In genomic region chr6:112957583-112958280, GRCm38 (mm10) we compare ENCODE assay signal across 13 mouse cellular contexts. TPM values are rescaled to one million over a fixed set of nuclear protein-coding genes. Genes with fewer than 3 reads are reported as not detected.
DNase-seq lines count a peak whose midpoint lies in the region; ATAC-seq lines count a peak whose summit lies in the region.
"Had no signal": no experiment of that assay in that cellular context is flagged by ENCODE, and none has a peak within 500 bp of the region (broad histone marks: within the 10 kb centered on the region; RNA-seq: fewer than 3 reads in every experiment).

No protein-coding gene starts in this region.

- 28% methylated on average over 11 of the region's 11 CpGs for WGBS in embryonic facial prominence, embryonic 14.5 days
- WGBS in limb, embryonic 10.5 days: 46% methylated on average over 11 of the region's 11 CpGs
- 23% methylated on average over 11 of the region's 11 CpGs for WGBS in neural tube, embryonic 12.5 days

- no peak for ATAC-seq in megakaryocyte, adult 5-6 weeks (ENCODE audit: poor library complexity, severe bottlenecking)
- ATAC-seq in embryonic facial prominence, embryonic 14.5 days (ENCODE audit: low read depth): peak; percentile 82
- ATAC-seq in neural tube, embryonic 12.5 days (ENCODE audit: low FRiP score, low read depth): peak; percentile 74
- ATAC-seq: liver, postnatal 0 days had no signal

- H3K27ac ChIP-seq in embryonic facial prominence, embryonic 14.5 days (replicated peaks; ENCODE audit: low read depth, low read length): peak overlapping the region; percentile 41
- H3K27ac ChIP-seq in limb, embryonic 10.5 days: peak overlapping the region; percentile 67
- no peak overlapping the region for H3K27ac ChIP-seq in neural tube, embryonic 12.5 days
- H3K27ac ChIP-seq: left cerebral cortex, adult 2 months had no signal

- peak; percentile 79 for DNase-seq in embryonic facial prominence, embryonic 14.5 days (ENCODE audit: low spot score)
- peak; percentile 69 for DNase-seq in limb, embryonic 10.5 days (ENCODE audit: low spot score)
- no peak for DNase-seq in testis, postnatal 10 days (ENCODE audit: low spot score)
- DNase-seq in ovary, postnatal 36 days (ENCODE audit: low spot score): no peak
- no peak for DNase-seq in left cerebral cortex, postnatal 14 days (ENCODE audit: low spot score in 2 of 2)
- DNase-seq: gastrocnemius, postnatal 36 days; heart, postnatal 4 days; liver, postnatal 0 days; thymus, postnatal 4 days had no signal

- H3K27me3 ChIP-seq in megakaryocyte, embryonic 14.5 days (replicated peaks): no peaks in the 10 kb centered on the region
- no peaks in the 10 kb centered on the region for H3K27me3 ChIP-seq in embryonic facial prominence, embryonic 14.5 days (replicated peaks; ENCODE audit: control insufficient read depth, insufficient read depth, low read length)
- no peaks in the 10 kb centered on the region for H3K27me3 ChIP-seq in limb, embryonic 10.5 days (ENCODE audit: low read depth, poor library complexity, severe bottlenecking)
- H3K27me3 ChIP-seq in neural tube, embryonic 12.5 days (replicated peaks): no peaks in the 10 kb centered on the region

- H3K4me1 ChIP-seq in megakaryocyte, embryonic 14.5 days: peaks cover 64% of the 10 kb centered on the region
- peaks cover 23% of the 10 kb centered on the region for H3K4me1 ChIP-seq in embryonic facial prominence, embryonic 14.5 days (ENCODE audit: control insufficient read depth, insufficient read depth, low read length)
- H3K4me1 ChIP-seq in limb, embryonic 10.5 days: peaks cover 34% of the 10 kb centered on the region
- peaks cover 15% of the 10 kb centered on the region for H3K4me1 ChIP-seq in neural tube, embryonic 12.5 days

- H3K4me2 ChIP-seq in embryonic facial prominence, embryonic 14.5 days (ENCODE audit: low read depth, low read length): peak overlapping the region; percentile 26
- H3K4me2 ChIP-seq in neural tube, embryonic 12.5 days (replicated peaks): 0 out of 2 replicates have a peak overlapping the region, but pooled peaks have one; percentile 23

- peaks cover 11% of the 10 kb centered on the region for H3K36me3 ChIP-seq in megakaryocyte, embryonic 14.5 days (replicated peaks; ENCODE audit: low read length)
- H3K36me3 ChIP-seq in embryonic facial prominence, embryonic 14.5 days (ENCODE audit: control insufficient read depth, insufficient read depth, low read length): no peaks in the 10 kb centered on the region
- no peaks in the 10 kb centered on the region for H3K36me3 ChIP-seq in limb, embryonic 10.5 days
- H3K36me3 ChIP-seq in neural tube, embryonic 12.5 days: no peaks in the 10 kb centered on the region

- intact Hi-C loops in left cerebral cortex, postnatal 14 days (cut with DNase I): no loop called here

- H3K4me3 ChIP-seq in megakaryocyte, embryonic 14.5 days (replicated peaks): peak overlapping the region; percentile 28
- 0 out of 2 replicates have a peak overlapping the region, but pooled peaks have one; percentile 2 for H3K4me3 ChIP-seq in embryonic facial prominence, embryonic 14.5 days (ENCODE audit: low read depth, low read length)
- H3K4me3 ChIP-seq in limb, embryonic 10.5 days: no peak overlapping the region
- no peak overlapping the region for H3K4me3 ChIP-seq in neural tube, embryonic 12.5 days
- H3K4me3 ChIP-seq: left cerebral cortex, adult 2 months had no signal

- no peak overlapping the region for H3K9ac ChIP-seq in embryonic facial prominence, embryonic 14.5 days (ENCODE audit: low read depth, low read length)
- H3K9ac ChIP-seq in neural tube, embryonic 12.5 days: no peak overlapping the region
- H3K9ac ChIP-seq: liver, postnatal 0 days had no signal

- H3K9me3 ChIP-seq in megakaryocyte, embryonic 14.5 days: peaks cover 12% of the 10 kb centered on the region
- H3K9me3 ChIP-seq in embryonic facial prominence, embryonic 14.5 days (ENCODE audit: control insufficient read depth, low read length): peaks cover 4% of the 10 kb centered on the region; the same call in 1 of the 2 replicates
- 0 out of 2 replicates have a peak, but pooled peaks cover 2% of the 10 kb centered on the region for H3K9me3 ChIP-seq in limb, embryonic 10.5 days (replicated peaks)
- H3K9me3 ChIP-seq in neural tube, embryonic 12.5 days: no peaks in the 10 kb centered on the region

RNA-seq across cellular contexts. Expression of gene Srgap3, which starts 10.7 kb away (rescaled TPM):
- polyA plus RNA-seq in megakaryocyte, embryonic 14.5 days (2012; ENCODE audit: insufficient read depth, low replicate concordance): 8.3 and 10.8 TPM in 2 replicates
- 3.5 and 6.1 TPM in 2 replicates for total RNA-seq in megakaryocyte, adult 5-6 weeks (2015)
- total RNA-seq in megakaryocyte, adult 5-6 weeks (2017): 2.7 and 2.8 TPM in 2 replicates
- 8.4 and 8.9 TPM in 2 replicates for polyA plus RNA-seq in embryonic facial prominence, embryonic 14.5 days (2014; fragmentation: Nextera tagmentation; extraction: Ambion mirVana)
- polyA plus RNA-seq in limb, embryonic 10.5 days (2016; fragmentation: Nextera tagmentation; extraction: Ambion mirVana): 2.1 and 3.8 TPM in 2 replicates
- 37.0 and 39.3 TPM in 2 replicates for polyA plus RNA-seq in neural tube, embryonic 12.5 days (2016; fragmentation: Nextera tagmentation; extraction: Ambion mirVana)
- total RNA-seq in left cerebral cortex, postnatal 14 days (2021): 100 to 1,000 TPM; 212 to 222 TPM

Comparison
In these comparisons a context has a peak if more than half of its experiments do, and no peak if none do; other contexts are left out.
1. H3K4me3 ChIP-seq: peak in megakaryocyte, embryonic 14.5 days (single experiment) and embryonic facial prominence, embryonic 14.5 days (single experiment); none in limb, embryonic 10.5 days (single experiment) and neural tube, embryonic 12.5 days (single experiment).
2. DNase-seq: peak in embryonic facial prominence, embryonic 14.5 days (single experiment) and limb, embryonic 10.5 days (single experiment); none in testis, postnatal 10 days (single experiment), ovary, postnatal 36 days (single experiment) and left cerebral cortex, postnatal 14 days (0 of 2).